Mouse (Mus musculus) CD4-positive, CD25-positive, alpha-beta regulatory T cell, adult 2 months (primary cell): ENCODE results near the gene Med31.
"Not testable (repeated sequence)": the region's sequence is repeated elsewhere in the genome, so short reads cannot be mapped to it uniquely, and the experiment has no call there.

ENCODE experiments used
- DNase-seq: peaks from one replicate; pipeline ENCODE4 v3.0.0-alpha.2; 2012; ENCODE audit warnings: low read depth, low spot score

Gene Med31

GRCm38 (mm10) chr11:72203440-72203839 is 12.0 kb downstream of the Med31 start:
- DNase-seq, result no peak

- peak; percentile 58 for DNase-seq
Measured at GRCm38 (mm10) chr11:72196506-72196905, 18.9 kb downstream of the Med31 start.

- no peak for DNase-seq
Measured at GRCm38 (mm10) chr11:72194259-72194658, 21.1 kb downstream of the Med31 start.

- no peak for DNase-seq
Measured at GRCm38 (mm10) chr11:72190857-72191256, 24.5 kb downstream of the Med31 start.

- DNase-seq, result no peak
Measured at GRCm38 (mm10) chr11:72184252-72184651, 31.1 kb downstream of the Med31 start.

GRCm38 (mm10) chr11:72181136-72181535 is 34.3 kb downstream of the Med31 start:
- DNase-seq, result no peak

GRCm38 (mm10) chr11:72180556-72180955 is 34.8 kb downstream of the Med31 start:
- DNase-seq, result no peak

GRCm38 (mm10) chr11:72176553-72176952 is 38.8 kb downstream of the Med31 start:
- no peak for DNase-seq

- DNase-seq, result no peak
Measured at GRCm38 (mm10) chr11:72175966-72176365, 39.4 kb downstream of the Med31 start.

- no peak for DNase-seq
Measured at GRCm38 (mm10) chr11:72174721-72175120, 40.7 kb downstream of the Med31 start.

- DNase-seq, result no peak
Measured at GRCm38 (mm10) chr11:72173506-72173905, 41.9 kb downstream of the Med31 start.

- not testable (repeated sequence) for DNase-seq
Measured at GRCm38 (mm10) chr11:72171906-72172305, 43.5 kb downstream of the Med31 start.

- DNase-seq, result no peak
Measured at GRCm38 (mm10) chr11:72169871-72170270, 45.5 kb downstream of the Med31 start.

- no peak for DNase-seq
Measured at GRCm38 (mm10) chr11:72163198-72163597, 52.2 kb downstream of the Med31 start.
